In the genomic region with DNA sequence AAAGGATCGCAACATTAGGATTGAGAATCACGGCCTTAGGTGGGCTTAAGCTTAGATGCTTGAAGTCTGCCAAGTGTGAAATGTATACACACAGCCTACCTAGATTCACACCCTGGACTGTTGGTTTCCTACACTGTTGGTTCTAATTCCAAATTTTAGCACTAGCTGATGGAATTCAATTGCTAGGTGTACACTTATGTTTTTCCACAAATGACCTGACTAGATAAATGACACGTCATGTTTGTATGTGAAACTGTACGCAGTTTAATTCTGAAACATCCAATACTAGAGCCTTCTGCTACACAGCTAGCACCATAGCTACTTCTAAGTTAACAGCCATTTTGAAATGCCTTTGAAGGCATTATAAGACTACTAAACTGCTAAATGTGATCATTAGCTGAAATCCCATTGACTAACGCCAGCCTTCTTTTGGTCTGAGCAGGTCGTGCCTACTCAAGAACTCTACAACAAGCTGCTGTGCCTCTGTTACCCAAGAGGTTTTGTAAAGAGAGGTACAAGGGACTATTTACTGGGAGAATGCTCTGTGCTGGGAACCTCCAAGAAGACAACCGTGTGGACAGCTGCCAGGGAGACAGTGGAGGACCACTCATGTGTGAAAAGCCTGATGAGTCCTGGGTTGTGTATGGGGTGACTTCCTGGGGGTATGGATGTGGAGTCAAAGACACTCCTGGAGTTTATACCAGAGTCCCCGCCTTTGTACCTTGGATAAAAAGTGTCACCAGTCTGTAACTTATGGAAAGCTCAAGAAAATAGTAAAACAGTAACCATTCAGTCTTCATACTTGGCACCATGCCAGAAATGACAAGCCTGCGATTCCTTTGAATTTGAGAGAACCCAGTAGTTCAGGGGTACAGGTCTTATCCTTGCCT, we compare ENCODE assay signal across 8 mouse cellular contexts. TPM values are rescaled to one million over a fixed set of nuclear protein-coding genes. Genes with fewer than 3 reads are reported as not detected.
DNase-seq lines count a peak whose midpoint lies in the region; ATAC-seq lines count a peak whose summit lies in the region.

No protein-coding gene starts in this region.

- no peaks in the 10 kb centered on the region for H3K9me3 ChIP-seq in heart, embryonic 16.5 days (replicated peaks; ENCODE audit: control insufficient read depth, low read length)
- no peaks in the 10 kb centered on the region for H3K9me3 ChIP-seq in limb, embryonic 13.5 days
- no peaks in the 10 kb centered on the region for H3K9me3 ChIP-seq in neural tube, embryonic 15.5 days (replicated peaks)

- ATAC-seq in heart, embryonic 16.5 days (replicated peaks; ENCODE audit: extremely low read depth, insufficient read depth, low FRiP score), result no peak
- no peak for ATAC-seq in limb, embryonic 13.5 days (ENCODE audit: low FRiP score, low read depth)
- no peak for ATAC-seq in neural tube, embryonic 15.5 days (ENCODE audit: low FRiP score)

- no peak overlapping the region for H3K9ac ChIP-seq in heart, embryonic 16.5 days (ENCODE audit: low read length)
- no peak overlapping the region for H3K9ac ChIP-seq in limb, embryonic 13.5 days
- no peak overlapping the region for H3K9ac ChIP-seq in neural tube, embryonic 15.5 days (replicated peaks)

- peak; percentile 9 for DNase-seq in adrenal gland, postnatal 14 days
- DNase-seq in adrenal gland, adult 8-10 months, result no peak
- peak; percentile 45 for DNase-seq in retina, postnatal 1 day
- no peak for DNase-seq in retina, embryonic 14.5 days (ENCODE audit: low spot score)
- DNase-seq in layer of hippocampus, adult 18-20 months (ENCODE audit: low spot score in 2 of 2), result no peak

- H3K36me3 ChIP-seq in heart, embryonic 16.5 days (ENCODE audit: control insufficient read depth, insufficient read depth), result no peaks in the 10 kb centered on the region
- H3K36me3 ChIP-seq in limb, embryonic 13.5 days, result peaks cover 12% of the 10 kb centered on the region
- peaks cover 6% of the 10 kb centered on the region for H3K36me3 ChIP-seq in neural tube, embryonic 15.5 days

- peak overlapping the region; percentile 5; the same call in 1 of the 2 replicates for H3K27ac ChIP-seq in heart, embryonic 16.5 days (ENCODE audit: low read length)
- H3K27ac ChIP-seq in limb, embryonic 13.5 days, result peak overlapping the region; percentile 33; the same call in 1 of the 2 replicates
- peak overlapping the region; percentile 33; the same call in 1 of the 2 replicates for H3K27ac ChIP-seq in neural tube, embryonic 15.5 days (replicated peaks)

- H3K4me3 ChIP-seq in heart, embryonic 16.5 days (ENCODE audit: low read length), result no peak overlapping the region
- 0 out of 2 replicates have a peak overlapping the region, but pooled peaks have one; percentile 77 for H3K4me3 ChIP-seq in limb, embryonic 13.5 days
- no peak overlapping the region for H3K4me3 ChIP-seq in neural tube, embryonic 15.5 days (replicated peaks)

- H3K4me2 ChIP-seq in heart, embryonic 16.5 days (ENCODE audit: low read depth, low read length), result no peak overlapping the region; the same call in 1 of the 2 replicates
- peak overlapping the region; percentile 83 for H3K4me2 ChIP-seq in limb, embryonic 13.5 days (replicated peaks)
- H3K4me2 ChIP-seq in neural tube, embryonic 15.5 days, result peak overlapping the region; percentile 74

- H3K4me1 ChIP-seq in heart, embryonic 16.5 days (ENCODE audit: control insufficient read depth, insufficient read depth, low read length), result peaks cover 19% of the 10 kb centered on the region
- peaks cover 22% of the 10 kb centered on the region for H3K4me1 ChIP-seq in limb, embryonic 13.5 days
- H3K4me1 ChIP-seq in neural tube, embryonic 15.5 days, result peaks cover 33% of the 10 kb centered on the region

- H3K27me3 ChIP-seq in heart, embryonic 16.5 days (ENCODE audit: control insufficient read depth, insufficient read depth, low read length), result no peaks in the 10 kb centered on the region
- no peaks in the 10 kb centered on the region for H3K27me3 ChIP-seq in limb, embryonic 13.5 days
- no peaks in the 10 kb centered on the region for H3K27me3 ChIP-seq in neural tube, embryonic 15.5 days (replicated peaks)

- 58% methylated on average over 9 of the region's 9 CpGs for WGBS in heart, embryonic 16.5 days
- 55% methylated on average over 9 of the region's 9 CpGs for WGBS in limb, embryonic 13.5 days
- 54% methylated on average over 9 of the region's 9 CpGs for WGBS in neural tube, embryonic 15.5 days

RNA-seq across cellular contexts. Expression of a gene that starts 59.3 kb away (rescaled TPM):
- 1.7 and 3.9 TPM in 2 replicates for total RNA-seq in adrenal gland, postnatal 14 days (2021)
- 1 to 10 TPM; 1.8 to 2.5 (median 2.0) TPM for total RNA-seq in adrenal gland, adult 8-10 months (2022)
- 3.6 and 4.4 TPM in 2 replicates for polyA plus RNA-seq in heart, embryonic 16.5 days (2015; fragmentation: Nextera tagmentation; extraction: Ambion mirVana)
- 18.1 and 19.1 TPM in 2 replicates for polyA plus RNA-seq in limb, embryonic 13.5 days (2015; fragmentation: Nextera tagmentation; extraction: Ambion mirVana)
- 30.3 and 31.7 TPM in 2 replicates for polyA plus RNA-seq in neural tube, embryonic 15.5 days (2015; fragmentation: Nextera tagmentation; extraction: Ambion mirVana)
- 10 to 100 TPM; 11.5 to 14.1 TPM for total RNA-seq in layer of hippocampus, adult 18-20 months (2021)

Comparison
In these comparisons a context has a peak if more than half of its experiments do, and no peak if none do; other contexts are left out.
1. DNase-seq: peak in adrenal gland, postnatal 14 days (single experiment) and retina, postnatal 1 day (single experiment); none in adrenal gland, adult 8-10 months (single experiment), retina, embryonic 14.5 days (single experiment) and layer of hippocampus, adult 18-20 months (0 of 2).
2. Peak in every context shown above with its lines, with median percentiles within 50 percentile points of each other: H3K27ac ChIP-seq.